Mouse (Mus musculus): ENCODE measurements around the gene Rpusd2.
"Not testable (repeated sequence)": the region's sequence is repeated elsewhere in the genome, so short reads cannot be mapped to it uniquely, and the experiment has no call there.

The Rpusd2 gene

DNA sequence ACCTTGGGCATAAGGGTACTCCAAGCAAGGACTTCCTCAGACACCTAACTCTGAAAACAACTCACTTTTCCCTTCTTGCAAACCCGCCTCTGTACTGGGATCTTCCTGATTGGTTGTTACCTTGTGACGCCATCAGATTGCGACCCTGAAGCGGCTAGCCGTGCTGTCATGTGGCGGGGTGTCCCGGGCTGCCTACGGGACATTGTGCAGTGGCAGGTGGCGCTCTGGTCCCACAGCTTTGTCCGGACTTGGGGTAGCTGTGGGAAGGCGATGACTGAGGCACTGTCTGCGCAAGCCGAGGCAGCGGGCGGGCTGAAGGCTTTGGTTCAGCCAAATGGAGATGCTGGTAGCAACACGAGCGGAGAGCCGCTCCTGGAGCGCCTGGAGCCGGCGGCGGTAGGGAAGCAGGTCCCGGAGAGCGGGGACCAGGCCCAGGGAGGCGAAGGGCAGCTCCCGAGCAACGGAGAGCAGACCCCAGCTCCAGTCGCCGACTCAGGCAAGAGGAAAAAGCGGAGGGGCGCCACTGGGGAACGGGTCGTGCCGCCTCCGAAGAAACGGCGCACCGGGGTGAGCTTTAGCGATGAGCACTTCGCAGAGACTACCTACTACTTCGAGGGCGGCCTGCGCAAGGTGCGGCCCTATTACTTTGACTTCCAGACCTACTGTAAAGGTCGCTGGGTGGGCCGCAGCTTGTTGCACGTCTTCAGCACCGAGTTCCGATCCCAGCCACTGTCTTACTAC lies at the start of gene Rpusd2:
Gene Rpusd2, plus strand, starts transcription at position 135 of the 741 bp plus-strand sequence.
- peak; percentile 99 for DNase-seq

DNA sequence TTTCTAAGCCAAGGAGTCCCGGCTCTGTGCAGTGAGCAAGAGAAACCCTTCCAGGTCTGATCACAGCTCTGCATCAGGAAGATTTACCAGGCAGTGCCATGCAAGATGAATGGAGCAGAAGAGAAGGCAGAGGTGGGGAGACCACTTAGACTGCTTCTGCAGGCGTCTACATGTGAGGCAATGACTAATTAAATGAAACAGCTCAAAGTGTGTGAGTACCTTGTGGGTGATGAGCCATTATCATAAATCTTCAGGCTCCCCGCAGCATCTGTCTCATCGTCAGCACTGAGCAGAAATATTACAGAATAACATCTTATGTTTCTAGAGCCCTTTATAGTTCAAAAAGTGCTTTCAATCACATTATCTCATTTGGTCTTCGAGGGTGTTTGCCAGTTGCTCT lies 39.1 kb upstream of the Rpusd2 start:
- no peak for DNase-seq

DNA sequence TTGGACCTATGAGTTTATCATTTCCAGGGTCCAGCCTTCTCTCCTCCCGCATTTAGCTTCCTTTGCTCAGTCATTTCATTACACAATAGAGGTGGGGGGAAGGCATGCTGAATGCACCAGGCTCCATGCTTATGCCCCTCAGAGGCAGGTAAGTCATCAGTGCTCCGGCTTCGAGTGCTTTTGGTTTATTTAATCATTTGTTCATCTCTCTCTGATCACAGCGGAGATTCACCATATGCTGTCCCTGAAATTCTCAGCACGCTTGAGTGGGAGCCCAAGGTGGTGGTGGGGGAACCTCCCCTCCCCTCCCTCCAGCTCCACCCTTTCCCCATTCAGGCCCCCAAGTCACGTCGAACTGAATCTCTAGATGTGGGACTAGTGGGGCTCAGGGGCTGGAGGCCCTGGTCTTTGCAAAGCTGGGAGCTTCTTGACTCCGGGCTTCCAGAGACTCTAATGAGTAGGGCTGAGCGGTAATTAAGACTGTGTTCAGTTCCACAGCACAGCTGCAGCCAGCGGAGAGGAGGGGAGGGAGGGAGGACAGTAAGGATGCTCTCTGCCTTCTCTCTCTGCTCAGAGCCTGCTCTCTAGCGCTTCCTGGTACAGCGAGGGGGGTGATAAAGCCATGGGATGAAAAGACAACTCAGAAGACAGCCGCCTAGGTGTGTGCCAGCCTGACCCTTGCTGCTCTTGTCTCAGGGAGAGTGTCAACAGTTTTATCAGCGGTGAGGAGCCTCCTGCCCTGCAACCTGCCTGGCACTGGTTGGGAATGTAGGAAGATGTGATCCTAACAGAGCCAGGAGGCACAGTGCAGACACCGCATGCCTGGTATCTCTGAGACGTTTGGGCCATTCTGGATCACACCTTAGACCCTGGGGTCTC lies 38.4 kb upstream of the Rpusd2 start:
- no peak for DNase-seq

DNA sequence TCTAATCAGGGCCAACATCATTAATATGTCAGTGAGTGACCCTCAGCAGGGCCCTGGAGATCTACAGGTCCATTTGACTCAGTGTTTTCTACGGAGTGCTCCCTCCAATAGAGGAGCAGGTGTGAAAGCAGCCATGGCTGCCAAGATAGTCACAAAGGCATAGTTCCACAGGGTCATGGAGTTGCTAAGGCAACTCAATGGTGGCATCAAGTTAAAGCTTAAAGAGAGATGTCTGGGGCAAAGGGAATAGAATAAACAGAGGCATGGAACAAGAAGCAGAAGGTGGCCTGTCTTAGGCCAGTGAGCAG lies 37.8 kb upstream of the Rpusd2 start:
- no peak for DNase-seq

DNA sequence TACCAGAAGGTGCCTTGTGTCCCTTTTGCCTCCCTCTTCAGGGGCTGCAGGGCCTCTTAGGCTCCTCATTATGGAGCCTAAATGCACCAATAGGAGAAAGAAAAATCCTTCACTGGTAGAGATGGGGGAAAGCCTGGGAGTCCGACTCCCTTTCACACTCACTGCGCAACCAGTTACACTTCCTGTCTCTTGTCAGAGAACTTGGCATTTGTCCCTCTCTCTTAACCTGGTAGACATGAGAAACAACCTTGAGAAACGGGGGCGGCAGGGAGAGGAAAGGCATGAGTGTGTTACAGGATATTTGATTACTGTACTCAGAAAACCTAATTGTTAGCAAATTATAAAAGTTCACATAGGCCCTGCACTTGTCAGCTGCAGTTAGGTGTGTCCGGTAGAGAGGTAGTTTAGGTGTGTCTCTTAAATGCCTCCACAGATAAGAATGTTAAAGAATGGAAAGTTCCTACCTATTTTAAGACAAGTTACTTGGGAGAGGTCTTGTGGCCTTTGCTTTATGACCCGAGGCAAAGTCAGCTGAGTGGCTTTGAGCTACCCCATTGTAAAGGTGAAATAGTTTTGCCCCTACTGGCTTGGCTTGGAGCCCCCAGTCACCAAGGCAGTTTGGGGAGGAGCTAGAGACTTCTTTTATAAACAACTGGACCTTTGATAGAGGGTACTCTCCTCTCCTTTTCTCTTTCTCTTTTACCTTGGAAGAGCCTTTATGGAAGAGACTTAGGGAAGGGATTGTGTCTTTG lies 36.3 kb upstream of the Rpusd2 start:
- DNase-seq: no peak

DNA sequence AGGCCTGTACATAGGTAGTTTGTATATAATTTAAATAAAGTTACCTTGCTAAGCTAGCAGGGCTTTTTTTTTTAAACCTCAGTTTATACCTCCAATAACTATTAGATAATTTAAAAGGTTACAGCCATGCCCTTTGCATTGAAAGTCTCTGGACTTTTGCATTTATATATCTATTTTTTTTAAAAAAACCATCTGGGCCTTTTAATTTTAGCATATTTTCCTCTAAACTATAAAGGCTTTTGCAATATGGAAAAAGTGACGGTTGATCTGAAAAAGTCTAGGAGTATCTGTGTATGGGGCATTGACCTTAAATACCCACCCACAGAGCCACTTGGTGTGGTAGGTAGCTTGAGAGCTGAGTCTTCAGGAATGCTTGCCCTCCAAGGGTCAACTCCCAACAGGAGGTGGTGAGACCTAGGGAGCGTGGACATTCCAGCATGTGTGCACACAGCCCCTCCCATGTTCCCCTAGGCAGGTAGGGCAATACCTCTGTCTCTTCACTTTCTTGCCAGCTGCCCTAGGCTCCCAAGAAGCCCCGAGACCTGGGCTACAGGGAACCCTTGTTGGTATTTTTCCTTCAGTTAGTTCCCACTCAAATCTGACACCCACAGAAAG lies 35.5 kb upstream of the Rpusd2 start:
- no peak for DNase-seq

DNA sequence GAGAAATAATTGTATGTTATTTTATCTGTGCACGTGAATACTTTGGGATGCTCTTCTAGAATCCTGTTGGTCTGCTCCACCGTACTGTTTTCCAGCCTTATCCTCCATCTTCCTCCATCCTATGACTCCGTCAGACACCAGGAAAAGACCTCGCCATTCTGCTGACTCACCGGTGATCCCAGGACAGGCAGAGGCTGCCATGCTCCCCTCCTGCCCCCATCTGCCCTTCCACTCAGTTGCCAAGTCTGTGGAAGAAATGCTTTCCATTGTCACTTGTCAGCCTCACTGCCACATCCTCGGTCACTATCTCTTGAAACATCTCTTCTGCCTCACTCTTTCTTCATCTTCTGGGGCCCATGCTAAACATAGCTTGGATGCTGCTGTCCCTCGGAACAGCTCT lies 27.7 kb upstream of the Rpusd2 start:
- no peak for DNase-seq

DNA sequence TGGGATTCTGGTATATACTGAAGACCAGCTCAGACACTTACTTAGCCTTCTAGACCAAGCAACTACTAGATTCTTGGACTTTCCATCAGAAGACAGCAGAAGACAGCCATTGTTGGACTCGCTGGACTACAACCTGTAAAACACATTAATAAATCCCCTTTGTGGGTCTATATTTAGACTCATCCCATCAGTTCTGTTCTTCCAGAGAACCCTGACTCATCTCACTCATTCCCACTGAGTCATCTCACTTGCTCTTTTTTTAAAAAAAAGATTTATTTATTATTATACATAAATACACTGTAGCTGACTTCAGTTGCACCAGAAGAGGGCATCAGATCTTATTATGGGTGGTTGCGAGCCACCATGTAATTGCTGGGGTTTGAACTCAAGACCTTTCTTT lies 25.2 kb upstream of the Rpusd2 start:
- DNase-seq: no peak

DNA sequence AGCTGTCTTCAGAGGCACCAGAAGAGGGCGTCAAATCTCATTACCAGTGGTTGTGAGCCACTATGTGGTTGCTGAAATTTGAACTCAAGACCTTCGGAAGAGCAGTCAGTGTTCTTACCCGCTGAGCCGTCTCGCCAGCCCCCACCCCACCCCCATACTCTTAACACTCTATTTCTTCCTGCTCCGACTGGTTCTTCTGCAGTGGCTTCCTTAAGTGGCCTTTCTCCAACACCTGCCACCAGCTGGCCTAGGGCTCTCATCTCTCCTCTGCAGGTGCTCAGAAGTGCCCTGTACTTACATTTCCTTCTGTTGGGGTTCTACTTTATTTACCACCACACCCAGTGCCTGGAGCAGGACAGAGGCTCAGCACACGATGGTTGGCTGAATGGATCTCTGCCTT lies 19.6 kb upstream of the Rpusd2 start:
- no peak for DNase-seq

DNA sequence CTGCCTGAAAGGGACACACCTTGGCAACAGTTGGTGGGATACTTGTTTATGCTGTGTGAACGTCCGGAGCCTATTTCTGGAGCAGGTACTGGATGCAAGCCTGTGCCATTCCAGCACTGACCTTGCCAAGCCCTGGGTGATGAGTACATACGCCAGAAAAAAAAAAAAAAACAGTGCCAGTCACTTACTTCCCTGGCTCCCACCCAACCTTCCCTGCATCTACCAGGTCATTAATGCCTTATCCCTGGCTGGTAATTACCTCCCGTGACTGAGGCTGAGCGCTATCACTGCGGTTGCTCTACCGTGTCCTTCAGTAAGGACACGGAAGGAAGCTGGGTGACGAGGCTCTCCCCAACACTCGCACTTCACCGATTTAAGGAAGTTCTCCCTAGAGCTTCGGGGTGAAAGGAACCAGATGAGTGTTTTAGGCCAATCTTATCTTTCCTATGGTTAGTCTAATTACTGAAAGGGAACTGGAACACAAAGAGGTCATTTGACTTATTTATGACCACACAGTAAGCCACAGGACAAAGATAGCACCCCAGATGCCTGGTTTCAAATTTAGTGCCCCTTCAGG lies 18.9 kb upstream of the Rpusd2 start:
- DNase-seq: peak; percentile 98

DNA sequence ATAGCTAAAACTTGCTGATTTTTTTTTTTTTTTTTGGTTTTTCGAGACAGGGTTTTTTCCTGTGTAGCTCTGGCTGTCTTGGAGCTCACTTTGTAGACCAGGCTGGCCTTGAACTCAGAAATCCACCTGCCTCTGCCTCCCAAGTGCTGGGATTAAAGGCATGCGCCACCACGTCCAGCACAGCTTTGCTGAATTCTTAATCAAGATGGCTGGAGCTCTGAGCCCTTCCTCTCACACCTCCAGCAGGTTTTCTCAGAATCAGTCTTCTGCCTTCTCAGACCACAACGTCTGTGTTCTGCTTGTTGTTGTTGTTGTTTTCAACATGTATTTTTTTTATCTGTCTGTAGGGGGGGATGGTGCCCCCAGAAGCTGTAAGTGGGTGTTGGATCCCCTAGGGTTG lies 18.3 kb upstream of the Rpusd2 start:
- not testable (repeated sequence) for DNase-seq

DNA sequence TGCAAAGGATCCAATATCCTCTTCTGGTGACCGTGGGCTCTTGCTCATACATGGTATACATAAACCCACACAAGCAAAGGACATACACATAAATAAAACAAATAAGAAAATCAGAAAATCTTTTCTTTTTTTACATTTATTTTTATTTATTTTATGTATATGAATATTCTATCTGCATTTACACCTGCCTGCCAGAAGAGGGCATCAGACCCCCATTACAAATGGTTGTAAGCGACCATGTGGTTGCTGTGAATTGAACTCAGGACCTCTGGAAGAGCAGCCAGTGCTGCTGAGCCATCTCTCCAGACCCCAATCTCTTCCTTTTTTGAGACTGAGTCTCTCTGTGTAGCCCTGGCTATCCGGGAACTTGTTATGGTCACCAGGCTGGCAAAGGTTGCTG lies 16.9 kb upstream of the Rpusd2 start:
- no peak for DNase-seq

DNA sequence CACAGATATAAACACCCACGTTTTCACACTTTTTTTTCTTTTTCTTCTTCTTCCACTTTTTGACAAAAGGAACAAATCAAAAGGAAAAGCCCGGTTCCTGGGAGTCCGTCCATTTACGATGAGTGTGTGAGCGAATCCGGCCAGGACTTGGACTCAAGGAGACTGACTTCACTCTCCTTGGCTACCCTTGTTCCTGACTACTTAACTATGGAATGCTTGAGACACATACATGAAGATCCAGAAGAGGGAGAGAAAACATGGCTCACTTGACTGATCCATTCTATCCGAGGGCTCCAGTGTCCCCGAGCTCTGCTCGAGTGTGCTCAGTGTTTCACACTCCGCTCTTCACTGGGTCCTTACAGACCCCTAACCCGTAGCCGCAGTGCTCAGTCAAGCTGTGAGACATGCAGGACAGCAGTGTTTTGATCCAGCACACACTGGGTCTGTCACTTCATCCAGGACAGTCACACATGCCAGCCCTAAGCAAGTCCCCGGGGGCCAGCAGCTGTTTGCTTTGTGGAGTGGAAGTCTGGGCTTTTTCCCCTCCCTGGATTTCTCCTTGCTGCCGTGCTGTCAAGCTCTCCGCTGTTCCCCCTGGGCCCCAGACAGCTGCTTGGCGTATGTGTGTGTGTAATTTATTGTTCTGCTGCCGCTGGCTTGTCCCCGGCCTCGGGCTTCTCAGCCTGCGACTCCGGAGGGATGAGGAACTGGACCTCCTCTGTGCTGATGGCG lies 16.0 kb upstream of the Rpusd2 start:
- DNase-seq: peak; percentile 97

DNA sequence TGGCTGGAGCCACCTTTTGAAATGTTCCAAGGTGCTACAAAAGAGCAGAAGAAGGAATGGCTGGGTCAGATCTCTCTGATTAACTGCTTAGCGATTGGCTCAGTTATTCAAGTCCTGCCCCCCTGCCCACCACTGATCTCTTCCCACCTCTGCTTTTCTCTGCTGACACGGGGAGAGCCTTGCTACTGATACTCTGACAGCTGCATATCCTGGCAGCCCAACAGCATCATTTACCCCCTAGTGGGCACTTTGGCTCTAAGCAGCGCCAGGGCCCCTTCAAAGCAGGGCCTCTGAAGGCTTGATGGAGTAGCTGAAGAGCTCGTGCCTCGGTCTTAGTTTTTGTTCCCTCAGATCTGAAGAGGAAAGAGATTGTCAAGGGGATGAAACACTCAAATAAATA lies 15.5 kb upstream of the Rpusd2 start:
- DNase-seq: no peak

DNA sequence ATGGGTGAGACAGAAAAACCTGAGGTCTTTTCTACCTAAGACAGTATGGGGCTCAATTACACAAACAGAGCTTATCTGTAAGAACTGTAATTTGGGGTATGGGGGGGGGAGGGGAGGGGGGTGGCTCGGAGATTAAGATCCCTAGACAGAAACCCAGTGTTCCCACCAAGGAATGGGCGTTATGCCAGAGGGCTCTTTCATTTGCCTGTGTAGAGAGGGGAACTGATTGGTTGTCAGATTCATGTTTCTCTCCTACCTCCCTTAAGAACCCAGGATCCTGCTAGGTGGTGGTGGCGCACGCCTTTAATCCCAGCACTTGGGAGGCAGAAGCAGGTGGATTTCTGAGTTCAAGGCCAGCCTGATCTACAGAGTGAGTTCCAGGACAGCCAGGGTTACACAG lies 15.1 kb upstream of the Rpusd2 start:
- no peak for DNase-seq

DNA sequence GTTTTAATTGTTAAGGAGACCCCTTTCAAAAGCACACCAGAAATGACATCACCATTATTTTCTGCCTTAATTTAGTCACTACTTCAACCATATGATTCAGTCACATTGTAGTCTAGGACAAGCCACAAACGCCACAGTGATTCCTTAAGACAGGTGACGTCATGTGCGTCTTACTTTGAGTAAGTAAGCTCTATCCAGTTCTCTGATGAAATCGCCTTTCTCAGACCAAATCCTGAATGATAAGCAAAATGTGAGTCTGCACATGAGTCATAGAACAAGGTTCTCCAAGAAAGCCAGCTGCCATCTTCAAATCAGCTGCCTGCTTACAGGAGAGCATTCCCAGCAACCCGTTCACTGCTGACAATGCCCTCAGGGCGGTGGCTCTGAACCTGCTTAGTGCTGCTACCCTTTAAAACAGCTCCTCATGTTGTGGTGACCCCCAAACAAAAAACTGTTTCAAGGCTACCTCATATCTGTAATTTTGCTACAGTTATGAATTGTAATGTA lies 11.4 kb upstream of the Rpusd2 start:
- no peak for DNase-seq

DNA sequence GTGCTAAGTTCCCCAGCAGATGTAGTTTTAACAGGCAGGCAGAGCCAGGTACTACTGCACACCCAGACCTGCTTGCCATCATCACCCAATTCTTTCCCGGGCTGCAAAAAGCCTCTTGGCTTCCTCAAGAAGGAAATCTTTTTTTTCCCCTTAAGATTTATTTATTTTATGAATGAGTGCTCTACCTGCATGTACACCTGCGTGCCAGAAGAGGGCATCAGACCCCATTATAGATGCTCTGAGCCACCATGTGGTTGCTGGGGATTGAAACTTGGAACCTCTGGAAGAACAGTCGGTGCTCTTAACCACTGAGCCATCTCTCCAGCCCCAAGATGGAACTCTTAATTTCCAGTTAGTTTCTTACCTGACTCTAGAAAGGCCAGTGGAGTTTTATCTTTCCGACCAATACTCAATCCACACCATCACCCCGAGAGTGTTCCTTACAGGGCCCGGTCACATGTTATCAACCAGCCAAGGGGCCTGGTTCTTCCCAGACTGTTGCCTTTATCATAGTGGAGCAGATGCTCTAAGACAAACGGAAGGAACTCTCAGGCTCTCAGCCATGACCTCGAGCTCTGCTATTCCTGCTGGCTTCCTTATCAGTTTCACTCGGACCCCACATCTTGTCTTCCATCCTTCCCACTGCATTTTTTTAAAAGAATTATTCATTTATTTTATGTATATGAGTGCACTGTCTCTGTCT lies 9.9 kb upstream of the Rpusd2 start:
- no peak for DNase-seq

DNA sequence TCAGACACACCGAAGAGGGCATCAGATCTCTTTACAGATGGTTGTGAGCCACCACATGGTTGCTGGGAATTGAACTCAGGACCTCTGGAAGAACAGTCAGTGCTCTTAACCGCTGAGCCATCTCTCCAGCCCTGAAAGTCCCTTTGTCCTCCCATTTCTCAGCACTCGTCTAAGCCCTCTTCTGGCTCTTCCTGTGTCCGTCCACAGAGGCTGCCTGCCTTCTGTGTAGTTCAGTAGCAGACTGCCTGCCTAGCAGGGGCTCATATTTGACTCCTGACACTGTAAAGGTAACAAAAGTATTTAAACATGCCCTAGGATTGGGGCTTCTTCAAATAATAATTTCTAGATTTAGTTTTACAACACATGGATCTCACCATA lies 9.4 kb upstream of the Rpusd2 start:
- DNase-seq: no peak

DNA sequence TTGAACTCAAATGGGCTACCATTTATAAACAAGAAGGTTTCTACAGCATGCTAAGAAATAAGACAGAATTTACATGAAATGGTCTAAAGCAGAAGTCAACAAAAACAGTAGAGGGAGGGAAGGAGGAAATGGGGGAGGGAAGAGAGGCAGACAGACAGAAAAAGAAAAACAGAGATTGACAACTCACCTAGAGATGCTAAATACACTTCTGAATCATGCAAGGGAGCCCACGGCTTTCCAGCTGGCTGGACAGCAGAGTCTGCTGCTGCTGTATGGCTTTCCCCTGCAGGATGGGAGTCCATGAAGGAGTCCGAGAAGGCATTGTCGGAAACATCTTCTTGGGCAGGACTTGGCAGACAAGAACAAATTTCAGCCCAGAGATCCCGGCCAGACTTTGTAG lies 7.6 kb upstream of the Rpusd2 start:
- DNase-seq: no peak

DNA sequence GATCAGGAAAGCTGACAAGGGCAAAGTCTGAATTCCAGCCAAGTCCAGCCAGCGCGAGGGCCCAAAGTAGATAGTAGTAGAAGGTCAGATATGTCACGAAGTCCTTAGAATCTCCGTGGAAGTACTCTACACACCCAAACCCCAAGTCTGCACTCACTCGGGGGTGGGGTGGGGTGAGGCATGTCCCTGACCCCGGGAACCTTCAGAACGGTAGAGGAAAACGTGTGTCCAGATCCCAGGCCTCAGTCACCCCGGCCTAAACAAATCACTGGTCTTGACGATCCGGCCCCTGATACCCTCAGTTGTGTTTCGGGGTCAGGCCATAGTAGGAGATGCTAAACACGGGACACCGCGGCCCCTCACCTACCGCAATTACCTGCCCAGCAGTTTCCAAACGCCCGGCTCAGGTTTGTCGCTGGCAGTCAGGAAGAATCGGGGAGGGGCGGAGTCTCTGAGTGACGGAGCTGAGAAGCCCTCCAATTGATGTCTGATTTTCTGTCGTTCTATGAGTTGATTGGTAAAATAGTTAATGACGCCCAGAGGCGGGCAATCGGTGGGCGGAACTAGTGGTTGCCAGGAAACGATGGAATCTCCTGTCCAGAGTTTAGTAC lies 5.5 kb upstream of the Rpusd2 start, which contains the start of gene Ccdc32:
Gene Ccdc32, minus strand, starts transcription at position 453 of the 611 bp plus-strand sequence.
- peak; percentile 99 for DNase-seq

DNA sequence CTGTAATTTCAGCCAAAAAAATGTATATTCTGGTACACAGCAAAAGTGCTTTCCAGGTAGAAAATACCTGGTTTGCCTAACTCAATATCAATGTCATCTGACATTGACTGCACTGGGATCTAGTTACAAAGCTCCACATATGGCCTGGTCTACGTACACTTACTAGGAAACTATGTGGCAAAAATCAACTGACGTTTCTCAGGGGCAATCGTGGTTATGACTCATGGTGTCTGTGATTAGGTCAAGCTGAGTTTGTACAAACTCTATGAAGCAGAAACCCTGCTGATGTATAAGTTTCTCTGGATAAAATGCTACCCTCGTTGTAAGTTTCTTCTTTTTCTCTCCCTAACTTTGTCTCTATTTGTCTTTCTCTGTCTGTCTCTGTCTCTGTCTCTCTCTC lies 2.4 kb upstream of the Rpusd2 start:
- no peak for DNase-seq

Measured in heart, adult 11 months (tissue).